Mouse (Mus musculus) Muller cell, postnatal 12 days (primary cell): ENCODE results near the gene Syngr1.
A peak's percentile ranks its signal among the peaks of the same experiment; 100 is the strongest.

Source experiments
- DNase-seq: peaks from one replicate; pipeline ENCODE4 v3.0.0-alpha.2; 2015; ENCODE audit errors: inconsistent ontology term

The Syngr1 gene

DNA sequence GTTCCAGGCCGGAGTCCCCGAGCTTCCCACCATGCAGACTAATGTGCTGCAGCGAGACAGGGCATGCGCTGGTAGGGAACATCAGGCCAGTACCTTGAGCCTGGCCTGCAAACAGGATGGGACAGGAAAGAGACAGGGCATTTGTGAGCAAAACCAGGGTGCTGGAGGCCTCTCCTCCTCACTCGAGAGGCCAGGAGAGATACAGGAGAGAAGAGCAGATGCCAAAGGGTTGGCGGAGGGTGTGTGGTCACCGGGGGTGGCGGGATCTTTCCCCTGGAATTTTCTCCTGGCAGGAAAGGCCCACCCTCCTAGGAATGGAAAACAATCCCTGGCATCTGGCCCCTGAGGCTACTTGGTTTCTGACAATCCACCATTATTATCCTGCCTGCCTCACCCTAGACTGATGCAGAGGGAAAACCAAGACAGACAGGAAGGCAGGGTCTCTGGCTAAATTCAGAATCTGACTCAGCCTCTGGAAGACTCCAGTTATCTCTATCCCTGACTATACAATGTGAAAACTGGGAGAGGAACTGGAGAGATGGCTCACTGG lies 21.0 kb upstream of the Syngr1 start:
- peak; percentile 90 for DNase-seq

DNA sequence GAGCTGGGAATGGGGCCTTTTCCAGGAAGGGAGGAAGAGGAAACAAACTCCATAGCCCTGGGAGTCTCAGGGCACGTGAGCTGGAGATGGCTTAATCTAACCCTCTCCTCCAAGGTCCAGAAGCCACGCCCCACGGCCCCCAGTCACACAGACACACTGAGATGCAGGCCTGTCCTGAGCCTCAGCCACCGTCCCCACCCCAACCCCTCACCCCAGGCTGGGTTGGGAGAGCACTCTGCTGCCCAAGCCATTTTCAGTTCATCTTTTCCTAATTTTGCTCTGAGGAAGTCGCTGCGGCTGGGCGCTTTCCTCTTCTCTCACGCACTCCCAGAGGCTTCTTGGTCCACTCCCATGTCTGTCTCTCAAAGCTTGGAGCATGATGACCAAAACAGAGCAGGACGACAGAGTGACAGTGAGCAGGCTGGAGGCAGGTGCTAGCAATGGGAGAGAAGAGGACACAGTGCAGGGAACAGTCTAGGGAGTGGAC lies 19.1 kb upstream of the Syngr1 start:
- no peak for DNase-seq

DNA sequence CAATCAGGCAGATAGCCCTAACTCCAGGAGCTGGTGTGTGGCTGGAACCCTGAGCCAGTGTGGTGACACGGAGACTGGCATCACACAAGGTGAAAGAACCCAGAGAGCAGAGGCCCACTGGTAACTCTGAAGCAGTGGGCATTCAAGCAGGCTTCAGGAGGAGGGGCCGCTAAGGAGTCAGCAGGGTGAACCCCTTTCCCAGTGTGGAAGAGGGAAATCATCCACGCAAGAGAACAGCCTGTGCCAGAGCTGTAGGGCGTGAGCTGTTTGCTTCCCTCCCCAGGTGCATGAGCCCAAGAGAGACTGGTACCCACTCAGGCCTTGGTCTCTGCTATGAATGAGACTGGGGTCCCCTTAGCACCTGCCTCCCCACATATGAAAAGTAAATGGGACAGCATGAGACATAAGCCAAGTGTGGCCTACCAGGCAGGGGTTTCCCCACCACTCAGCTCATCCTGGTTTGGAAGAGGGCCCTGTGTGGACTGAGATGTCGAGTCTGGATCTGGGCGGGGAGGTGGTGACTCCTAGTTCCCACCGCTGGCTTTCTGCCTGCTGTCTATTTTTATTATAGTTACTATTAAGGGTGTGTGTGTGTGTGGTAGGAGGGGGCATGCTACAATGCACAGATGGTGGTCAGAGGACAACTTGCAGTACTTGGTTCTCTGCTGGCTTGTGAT lies 18.4 kb upstream of the Syngr1 start:
- DNase-seq = no peak

DNA sequence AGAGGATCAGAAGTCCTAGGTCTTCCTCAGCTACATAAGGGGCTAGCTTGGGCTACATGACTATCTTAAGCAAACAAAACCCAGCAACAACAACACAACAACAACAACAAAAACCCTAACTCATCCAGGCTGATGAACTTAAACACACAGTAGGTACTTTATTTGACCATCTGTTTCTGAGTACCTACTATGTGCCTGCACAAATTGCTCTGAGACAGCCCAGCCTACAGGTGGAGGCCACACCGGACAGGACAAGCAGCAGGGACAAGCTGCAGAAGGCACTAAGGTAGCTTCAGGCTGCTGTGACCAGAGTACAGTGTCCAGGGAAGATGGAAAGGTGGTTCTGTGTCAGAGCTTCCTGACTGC lies 17.9 kb upstream of the Syngr1 start:
- DNase-seq = no peak

DNA sequence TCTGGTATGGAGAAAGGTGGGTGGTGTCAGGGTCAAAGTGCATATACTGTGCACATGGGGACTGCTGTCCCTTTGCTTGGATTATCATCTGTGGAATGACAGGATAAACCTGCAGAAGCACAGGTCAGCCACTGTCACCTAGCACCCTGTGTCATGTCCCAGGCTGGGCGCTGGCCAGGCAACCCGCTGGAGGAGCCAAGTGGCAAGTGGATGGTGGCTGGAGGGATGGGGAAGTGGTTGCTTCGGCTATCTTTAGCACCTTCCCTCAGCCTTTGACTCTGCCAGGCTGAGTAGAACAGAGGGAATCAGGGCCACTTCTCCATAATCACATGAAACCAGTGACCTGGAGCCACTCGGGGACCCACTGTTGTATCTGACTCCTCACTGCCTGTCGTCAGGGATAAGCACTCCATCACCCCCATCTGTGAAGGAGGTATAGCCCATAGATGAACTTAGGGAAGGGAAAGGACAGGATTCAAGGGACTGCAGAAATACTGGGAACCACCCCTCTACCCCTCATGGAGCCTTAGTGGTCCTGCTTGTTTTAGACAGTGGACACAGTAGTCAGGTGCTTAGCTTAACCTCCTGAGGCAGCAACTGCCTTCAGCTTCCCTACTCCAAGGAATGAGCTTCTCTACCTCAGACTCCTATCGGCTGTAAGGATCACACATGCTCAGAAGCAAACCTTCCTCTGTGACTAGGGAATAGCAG lies 16.3 kb upstream of the Syngr1 start:
- DNase-seq = no peak

DNA sequence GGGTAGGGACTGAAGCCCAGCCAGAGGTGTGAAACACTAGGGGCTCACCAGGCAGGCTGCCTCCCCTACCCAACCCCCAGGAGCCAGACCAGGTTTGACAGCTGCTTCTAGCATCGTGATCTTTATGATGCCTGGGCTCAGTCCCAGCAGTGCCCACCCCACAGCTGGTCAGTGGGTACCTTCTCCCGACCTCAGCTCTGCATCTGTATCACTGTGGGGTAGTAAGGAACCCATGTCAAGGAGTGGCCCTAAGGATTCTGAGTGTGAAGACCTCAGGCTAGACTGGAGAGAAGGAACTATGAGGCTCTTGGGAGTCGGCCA lies 15.8 kb upstream of the Syngr1 start:
- DNase-seq = no peak

DNA sequence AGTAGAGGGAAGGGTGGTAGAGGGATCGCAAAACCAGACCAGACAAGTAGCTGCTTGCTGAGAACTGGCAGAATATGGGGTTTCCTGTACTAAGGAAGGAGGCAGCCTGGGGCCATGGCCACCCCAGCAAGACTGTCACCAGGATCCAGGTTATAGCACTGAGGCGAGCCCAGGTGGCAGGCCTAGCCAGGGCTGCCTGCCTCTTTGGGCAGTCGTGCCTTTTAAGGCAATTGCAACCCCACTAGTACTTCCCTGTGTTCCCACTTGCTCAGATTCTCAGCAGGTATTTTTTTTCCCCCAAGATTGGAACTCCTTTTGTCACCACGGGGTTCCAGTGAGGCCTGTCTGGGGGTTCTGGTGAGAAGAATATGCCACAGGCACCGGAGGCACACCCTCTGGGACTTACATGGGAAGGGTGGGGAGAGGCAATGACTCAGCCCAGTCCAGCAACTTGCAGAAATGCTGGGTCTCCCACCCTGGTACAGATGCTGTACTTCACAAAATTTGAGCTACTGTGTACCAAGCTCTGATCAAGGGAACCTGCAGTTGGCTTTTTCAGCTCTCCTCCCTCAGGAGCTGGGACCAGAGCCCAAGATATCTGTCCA lies 15.3 kb upstream of the Syngr1 start:
- DNase-seq = peak; percentile 28

DNA sequence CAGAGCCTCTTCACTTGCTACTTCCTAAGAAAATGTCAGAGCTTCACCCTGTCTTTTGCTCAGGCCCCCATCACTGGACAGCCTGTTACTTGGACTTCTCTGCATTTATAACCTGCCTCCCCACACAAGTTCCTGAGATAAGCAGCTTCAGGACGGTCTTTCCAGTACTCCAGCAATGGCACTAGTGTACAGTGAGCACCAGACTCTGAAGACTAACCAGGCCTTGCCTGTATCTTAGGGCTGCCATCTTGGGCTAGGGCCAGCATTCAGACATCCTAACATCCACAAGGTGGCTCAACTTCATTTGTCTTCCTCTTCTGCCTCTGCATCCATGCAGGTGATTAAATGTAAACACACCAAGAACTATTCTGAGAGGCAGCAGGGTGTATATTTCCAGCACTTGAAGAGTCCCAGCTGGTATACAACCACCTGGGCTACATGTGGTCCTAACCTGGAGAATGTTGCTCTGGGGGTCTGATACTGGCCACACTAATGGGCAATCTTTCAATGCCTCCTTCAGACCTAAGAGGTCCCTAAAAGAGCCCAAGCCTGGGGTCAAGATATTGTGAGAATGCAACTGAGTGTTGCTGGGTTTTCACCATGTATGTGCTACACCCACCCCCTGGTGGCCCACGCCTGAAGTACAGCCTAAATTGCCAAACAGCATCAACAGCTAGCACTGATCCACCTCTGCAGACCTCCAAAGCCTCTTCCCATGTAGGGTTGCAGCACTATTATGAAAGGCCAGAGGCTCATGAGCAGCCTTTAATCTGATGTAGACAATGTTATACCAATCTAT lies 14.6 kb upstream of the Syngr1 start:
- DNase-seq = peak; percentile 85

DNA sequence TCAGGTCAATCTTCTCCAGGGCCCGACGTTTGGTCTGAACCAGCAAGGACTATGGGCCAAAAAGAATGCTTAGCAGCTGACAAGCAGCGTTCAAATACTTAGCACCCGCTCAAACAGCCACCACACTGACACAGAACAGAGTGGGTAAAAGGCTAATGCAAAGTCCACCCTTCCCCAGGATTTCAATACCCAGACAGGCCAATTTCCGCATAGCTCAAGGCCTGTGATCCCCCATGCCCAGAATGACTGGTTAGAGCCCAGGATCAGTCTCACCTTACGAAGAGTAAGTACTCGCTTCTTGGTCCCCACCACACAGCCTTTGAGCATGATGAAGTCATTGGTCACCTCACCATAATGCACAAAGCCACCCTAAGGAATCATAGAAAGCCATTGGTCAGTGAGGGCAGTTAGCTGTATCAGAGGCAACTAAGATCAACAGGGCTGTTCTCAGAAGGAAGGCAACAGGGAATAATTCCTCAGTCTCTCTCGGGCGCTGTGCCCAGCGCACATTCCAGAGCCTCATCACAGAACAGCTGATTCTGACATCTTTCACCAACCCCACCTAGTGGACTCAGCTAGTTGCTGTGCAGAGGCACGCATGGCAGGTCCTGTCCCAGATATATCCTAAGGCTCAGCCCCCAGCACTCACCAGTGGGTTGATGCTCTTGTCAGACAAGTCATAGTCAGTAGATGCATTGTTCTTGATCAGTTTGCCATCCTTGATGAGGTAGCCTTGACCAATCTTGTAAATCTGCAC lies 12.9 kb upstream of the Syngr1 start:
- peak; percentile 68 for DNase-seq

DNA sequence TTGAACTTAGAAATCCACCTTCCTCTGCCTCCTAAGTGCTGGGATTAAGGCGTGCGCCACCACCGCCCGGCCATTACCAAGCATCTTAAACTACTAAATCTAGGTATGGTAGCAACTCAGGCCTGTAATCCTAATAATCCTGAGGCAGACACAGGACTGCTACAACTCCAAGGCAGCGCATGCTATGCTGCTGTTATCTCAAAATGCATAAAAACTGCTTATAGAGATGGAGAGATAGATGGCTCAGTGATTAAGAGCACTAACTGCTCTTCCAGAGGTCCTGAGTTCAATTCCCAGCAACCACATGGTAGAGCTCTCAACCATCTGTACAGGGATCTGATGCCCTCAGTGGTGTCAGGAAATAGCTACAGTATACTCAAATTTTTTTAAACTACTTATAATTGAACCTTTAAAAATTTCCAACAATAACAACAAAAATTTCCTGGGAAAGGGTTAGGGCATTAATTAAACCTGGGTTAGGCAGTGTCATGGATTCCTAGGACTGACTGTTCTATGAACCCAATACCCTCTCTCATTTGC lies 11.9 kb upstream of the Syngr1 start:
- DNase-seq = no peak

DNA sequence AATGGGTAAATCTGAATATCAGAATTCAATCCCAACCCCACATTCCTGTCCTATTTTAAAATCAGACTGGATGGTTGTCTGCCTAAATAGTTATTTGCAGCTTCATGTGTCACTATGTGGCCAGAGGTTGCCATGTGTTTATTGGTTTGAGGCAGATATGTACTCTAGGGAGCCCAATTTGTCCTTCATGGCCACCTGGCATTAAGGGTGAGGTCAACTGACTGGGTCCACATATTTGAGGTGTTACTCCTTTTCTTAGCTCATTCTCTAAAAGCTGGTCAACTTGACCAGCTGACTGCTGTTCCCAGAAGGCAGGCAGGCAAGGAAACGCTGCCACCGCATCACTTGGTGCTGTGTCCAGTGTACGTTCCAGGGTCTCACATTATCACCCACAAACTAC lies 11.2 kb upstream of the Syngr1 start:
- no peak for DNase-seq

DNA sequence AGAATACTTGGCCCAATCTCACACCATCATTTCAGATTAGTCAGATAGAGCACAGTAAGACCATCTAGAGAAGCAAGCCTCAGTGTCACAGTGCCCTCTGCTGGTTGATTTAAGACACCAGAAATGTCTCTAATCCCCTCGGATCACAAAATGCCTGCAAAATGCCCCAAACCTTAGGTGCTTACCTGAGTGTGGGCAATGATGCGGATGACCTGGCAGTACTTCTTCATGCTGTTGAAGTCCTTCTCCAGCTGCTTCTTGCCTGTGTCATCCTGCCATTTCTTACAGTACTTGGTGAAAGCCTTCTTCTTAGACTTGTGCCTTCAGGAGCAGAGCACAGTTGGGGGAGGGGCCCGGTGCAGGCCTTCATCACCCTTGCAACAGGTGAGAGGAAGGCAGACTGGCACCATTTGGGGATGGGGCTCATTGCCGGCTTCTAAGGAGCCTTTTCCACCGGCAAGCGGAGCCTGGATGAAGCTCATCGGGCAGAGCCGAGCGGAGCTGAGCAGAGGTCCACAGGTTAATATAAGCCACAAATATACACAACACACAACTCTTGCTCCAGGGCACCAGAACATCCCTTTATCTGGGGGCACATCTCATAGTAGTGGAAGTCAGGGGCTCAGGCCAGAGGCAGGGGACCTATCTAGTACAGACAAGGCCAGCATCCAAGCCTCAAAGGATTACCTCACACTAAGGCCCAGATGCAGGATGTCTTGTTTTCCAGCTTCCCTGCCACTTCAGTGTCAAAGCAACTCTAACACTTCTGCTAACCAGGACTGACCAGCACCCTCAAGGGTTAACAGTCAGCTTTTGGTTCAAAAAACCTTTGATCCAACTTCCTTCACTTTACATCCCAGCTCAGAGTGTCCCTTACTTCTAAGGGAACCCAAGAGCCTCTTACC lies 10.2 kb upstream of the Syngr1 start:
- peak; percentile 50 for DNase-seq

DNA sequence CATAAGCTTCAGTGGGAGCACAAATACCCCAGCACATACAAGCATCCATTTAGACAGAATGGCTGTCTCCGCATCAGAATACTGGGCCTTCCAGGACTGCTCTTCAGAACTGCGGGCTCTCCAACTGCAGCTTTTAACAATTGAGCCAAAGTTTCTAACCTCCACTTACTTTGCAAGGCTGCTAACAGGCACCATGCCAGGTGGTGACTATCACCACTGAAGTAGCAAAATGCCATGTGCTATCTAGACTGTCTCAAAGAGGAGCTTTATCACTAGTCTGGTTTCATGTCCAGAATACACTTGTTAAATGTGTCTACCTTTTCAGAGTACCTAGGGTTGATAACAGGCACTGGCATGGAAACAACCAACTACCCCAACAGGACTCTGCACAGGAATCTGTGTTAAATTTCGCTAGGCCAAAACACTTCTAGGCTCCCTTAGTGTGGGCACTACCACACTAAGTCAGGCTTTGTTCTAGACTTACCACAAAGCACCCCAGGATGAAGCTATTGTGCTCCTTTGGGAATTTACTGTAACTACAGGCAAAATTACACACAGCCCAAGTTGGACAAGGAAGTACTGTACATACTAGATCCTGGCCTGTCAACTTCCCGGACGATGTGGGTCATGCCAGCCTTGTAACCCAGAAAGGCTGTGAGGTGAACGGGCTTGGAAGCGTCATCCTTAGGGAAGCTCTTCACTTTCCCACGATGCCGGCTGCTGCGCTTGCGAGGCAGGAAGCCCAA lies 9.2 kb upstream of the Syngr1 start:
- peak; percentile 28 for DNase-seq

DNA sequence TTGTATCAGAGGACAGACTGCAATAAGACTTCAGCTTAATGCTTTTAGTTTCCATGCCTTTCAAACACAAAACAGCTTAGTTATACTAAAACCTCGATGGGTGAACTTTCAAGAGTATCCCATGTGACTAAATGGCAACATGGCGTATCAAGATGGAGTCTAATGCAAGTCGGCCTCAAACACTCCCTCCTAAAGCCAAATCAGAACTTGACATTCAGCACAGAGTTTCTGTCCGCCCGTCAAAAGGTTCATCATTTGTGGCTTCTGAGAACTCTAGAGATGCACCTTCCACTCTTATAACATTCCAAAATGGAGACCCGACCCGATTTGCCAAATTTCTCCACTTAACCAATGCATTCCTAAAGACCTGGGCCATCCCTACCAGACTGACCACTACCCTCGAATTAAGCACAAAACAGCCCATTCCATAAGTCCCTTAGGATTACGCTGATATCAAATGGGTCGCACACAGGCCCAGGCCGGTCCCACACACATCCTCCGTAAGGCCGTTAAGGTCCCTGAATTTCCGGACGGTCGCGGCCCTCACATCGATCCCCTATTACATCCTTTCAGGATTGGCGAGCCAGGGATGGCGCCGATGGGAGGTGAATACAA lies 8.4 kb upstream of the Syngr1 start:
- peak; percentile 22 for DNase-seq

DNA sequence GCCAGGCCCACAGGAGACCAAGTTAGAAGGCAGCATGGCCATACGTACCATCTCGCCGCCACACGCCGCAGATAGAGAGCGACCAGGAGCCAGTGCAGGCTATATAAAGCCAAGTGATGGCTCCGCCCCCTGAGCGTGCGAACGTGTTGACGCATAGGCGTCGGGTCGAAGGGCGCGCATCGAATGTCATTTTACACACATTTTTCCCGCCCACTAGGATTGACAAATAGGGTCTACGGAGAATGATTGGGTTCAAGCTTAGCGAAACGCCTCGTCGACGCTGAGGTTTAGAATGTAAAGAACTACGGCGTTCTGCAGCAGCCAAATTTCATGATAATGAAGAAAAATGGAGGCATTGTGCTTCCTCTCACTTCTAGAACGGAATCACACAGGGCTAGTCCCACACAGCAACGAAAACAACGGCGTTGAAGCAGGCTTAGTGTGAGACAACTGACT lies 7.8 kb upstream of the Syngr1 start:
- peak; percentile 94 for DNase-seq

DNA sequence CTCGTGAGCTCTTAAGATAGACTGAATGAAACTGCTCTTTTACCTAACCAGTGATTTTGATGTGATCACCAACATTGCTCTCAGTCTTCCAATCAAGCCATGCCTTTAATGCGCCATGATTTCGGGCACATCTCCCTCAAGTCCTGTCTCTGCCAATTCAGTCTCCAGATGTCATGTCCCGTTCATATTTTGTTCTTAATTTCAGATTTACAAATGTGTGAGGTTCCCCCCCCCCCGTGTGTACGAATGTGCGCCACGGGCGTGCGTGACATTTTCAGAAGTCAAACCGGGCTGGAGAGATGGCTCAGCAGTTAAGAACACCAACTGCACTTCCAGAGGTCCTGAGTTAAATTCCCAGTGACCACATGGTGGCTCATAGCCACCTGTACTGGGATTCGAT lies 7.4 kb upstream of the Syngr1 start:
- DNase-seq = no peak

DNA sequence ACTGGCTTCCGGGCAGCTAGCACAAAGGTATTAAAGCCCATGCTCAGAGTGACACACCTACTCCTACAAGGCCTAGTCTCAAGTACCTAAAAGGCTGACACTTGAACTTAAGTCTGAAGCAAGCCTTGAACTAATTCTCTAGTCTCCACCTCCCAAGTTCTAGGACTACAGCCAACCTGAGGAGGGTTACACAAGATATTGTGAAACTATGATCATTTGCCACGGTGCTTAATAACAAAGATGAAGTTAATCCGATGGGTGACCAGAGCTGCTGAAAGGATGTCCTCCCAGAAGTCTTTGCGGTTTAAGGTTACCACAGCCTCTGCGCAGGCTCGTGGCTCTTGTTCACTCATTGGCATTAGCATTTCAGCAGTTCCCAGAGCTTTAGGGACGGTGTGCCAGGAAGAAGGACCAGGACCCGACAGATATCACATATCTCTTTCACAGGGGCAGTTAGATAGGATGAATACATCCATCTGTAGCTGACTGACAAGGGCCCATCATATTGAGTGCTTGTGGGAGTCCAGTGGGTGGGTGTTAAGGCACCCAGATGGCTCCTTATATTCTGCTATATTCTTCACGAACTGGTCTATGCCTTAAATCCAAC lies 3.6 kb upstream of the Syngr1 start:
- DNase-seq = no peak

DNA sequence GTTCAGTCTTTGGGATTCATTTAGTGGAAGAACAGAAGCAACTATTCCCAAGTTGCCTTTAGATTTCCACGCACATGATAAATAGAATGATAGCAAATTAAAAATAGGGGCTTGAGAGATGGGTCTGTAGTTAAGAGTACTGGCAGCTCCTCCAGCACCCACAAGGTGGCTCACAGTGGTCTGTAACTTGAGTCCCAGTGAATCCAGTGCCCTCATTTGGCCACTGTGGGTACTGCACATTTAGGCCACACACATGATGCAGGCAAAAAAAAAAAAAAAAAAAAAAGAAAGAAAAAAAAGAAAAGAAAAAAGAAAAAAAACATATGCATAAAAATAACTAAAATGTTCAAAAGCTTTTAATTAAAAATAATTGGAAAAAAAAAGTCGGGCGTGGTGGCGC lies 2.5 kb upstream of the Syngr1 start:
- peak; percentile 81 for DNase-seq
